In genomic region chr1:120073519-120074306, GRCm38 (mm10) we compare ENCODE assay signal across 8 mouse cellular contexts. TPM values are rescaled to one million over a fixed set of nuclear protein-coding genes. Genes with fewer than 3 reads are reported as not detected.
A peak's percentile ranks its signal among the peaks of the same experiment; 100 is the strongest.
DNase-seq lines count a peak whose midpoint lies in the region; ATAC-seq lines count a peak whose summit lies in the region.

Gene Tmem37, minus strand, starts transcription at chr1:120074074.

- peak within 1 kb of the TSS; percentile 43 for H3K4me3 ChIP-seq in embryonic facial prominence, embryonic 13.5 days
- peak within 1 kb of the TSS; percentile 53 for H3K4me3 ChIP-seq in heart, embryonic 13.5 days
- peak within 1 kb of the TSS; percentile 55 for H3K4me3 ChIP-seq in kidney, embryonic 16.5 days (ENCODE audit: low read length)

- no peaks in the 10 kb centered on the region for H3K36me3 ChIP-seq in embryonic facial prominence, embryonic 13.5 days
- no peaks in the 10 kb centered on the region for H3K36me3 ChIP-seq in heart, embryonic 13.5 days
- H3K36me3 ChIP-seq in kidney, embryonic 16.5 days (ENCODE audit: insufficient read depth, low read length): no peaks in the 10 kb centered on the region

- H3K9ac ChIP-seq in embryonic facial prominence, embryonic 13.5 days: peak within 1 kb of the TSS; percentile 61
- peak within 1 kb of the TSS; percentile 80 for H3K9ac ChIP-seq in heart, embryonic 13.5 days
- peak within 1 kb of the TSS; percentile 65 for H3K9ac ChIP-seq in kidney, embryonic 16.5 days (replicated peaks; ENCODE audit: low read length)

- H3K4me1 ChIP-seq in embryonic facial prominence, embryonic 13.5 days: peaks cover 19% of the 10 kb centered on the region
- peaks cover 28% of the 10 kb centered on the region for H3K4me1 ChIP-seq in heart, embryonic 13.5 days
- H3K4me1 ChIP-seq in kidney, embryonic 16.5 days (ENCODE audit: insufficient read depth, low read length): peaks cover 34% of the 10 kb centered on the region

- 2% methylated on average over 40 of the region's 40 CpGs for WGBS in embryonic facial prominence, embryonic 13.5 days
- 2% methylated on average over 40 of the region's 40 CpGs for whole genome bisulfite sequencing in heart, embryonic 13.5 days
- 1% methylated on average over 40 of the region's 40 CpGs for WGBS in kidney, embryonic 16.5 days

- no peak within 1 kb of the TSS for H3K27ac ChIP-seq in embryonic facial prominence, embryonic 13.5 days
- H3K27ac ChIP-seq in heart, embryonic 13.5 days (replicated peaks): 0 out of 2 replicates have a peak within 1 kb of the TSS, but pooled peaks have one; percentile 32
- H3K27ac ChIP-seq in kidney, embryonic 16.5 days (ENCODE audit: low read length): peak within 1 kb of the TSS; percentile 78

- H3K4me2 ChIP-seq in embryonic facial prominence, embryonic 13.5 days: peak within 1 kb of the TSS; percentile 89
- peak within 1 kb of the TSS; percentile 90 for H3K4me2 ChIP-seq in heart, embryonic 13.5 days
- peak within 1 kb of the TSS; percentile 92 for H3K4me2 ChIP-seq in kidney, embryonic 16.5 days (replicated peaks; ENCODE audit: low read depth, low read length)

- H3K9me3 ChIP-seq in embryonic facial prominence, embryonic 13.5 days: no peaks in the 10 kb centered on the region
- H3K9me3 ChIP-seq in heart, embryonic 13.5 days: no peaks in the 10 kb centered on the region
- H3K9me3 ChIP-seq in kidney, embryonic 16.5 days (ENCODE audit: low read length): no peaks in the 10 kb centered on the region

- no peak for ATAC-seq in embryonic facial prominence, embryonic 13.5 days (ENCODE audit: insufficient number of reproducible peaks, insufficient read depth, low FRiP score, low TSS enrichment, low read depth)
- ATAC-seq in heart, embryonic 13.5 days (ENCODE audit: extremely low read depth, insufficient number of reproducible peaks, low FRiP score, low TSS enrichment): peak; percentile 78; the same call in 1 of the 2 replicates
- ATAC-seq in kidney, embryonic 16.5 days (ENCODE audit: low FRiP score, low TSS enrichment): peak; percentile 93

- peaks cover 37% of the 10 kb centered on the region for H3K27me3 ChIP-seq in embryonic facial prominence, embryonic 13.5 days
- H3K27me3 ChIP-seq in heart, embryonic 13.5 days (replicated peaks): 0 out of 2 replicates have a peak, but pooled peaks cover 6% of the 10 kb centered on the region
- no peaks in the 10 kb centered on the region for H3K27me3 ChIP-seq in kidney, embryonic 16.5 days (ENCODE audit: insufficient read depth, low read length)

- DNase-seq in cerebellum, adult 11 months: peak; percentile 17
- DNase-seq in cerebellum, adult 11-12 months: no peak
- peak; percentile 92 for DNase-seq in adrenal gland, adult 2 months
- peak; percentile 76 for DNase-seq in lung, postnatal 25 days (ENCODE audit: low spot score)
- peak; percentile 80 for DNase-seq in retina, embryonic 14.5 days (ENCODE audit: low spot score)

RNA-seq across cellular contexts. Expression of gene Tmem37, which starts in this region (rescaled TPM):
- 10 to 100 TPM in 1 of 2 experiments, 1 to 10 TPM in 1; 9.8 to 22.6 TPM for total RNA-seq in adrenal gland, adult 2 months (2021)
- 22.4 and 32.9 TPM in 2 replicates for polyA plus RNA-seq in adrenal gland, adult 2 months (2012; rRNA removed)
- 5.5 and 10.0 TPM in 2 replicates for polyA plus RNA-seq in embryonic facial prominence, embryonic 13.5 days (2015; fragmentation: Nextera tagmentation; extraction: Ambion mirVana)
- 14.7 and 16.6 TPM in 2 replicates for polyA plus RNA-seq in heart, embryonic 13.5 days (2015; fragmentation: Nextera tagmentation; extraction: Ambion mirVana)
- polyA plus RNA-seq in kidney, embryonic 16.5 days (2015; fragmentation: Nextera tagmentation; extraction: Ambion mirVana): 78.9 and 83.5 TPM in 2 replicates
